In the genomic region with DNA sequence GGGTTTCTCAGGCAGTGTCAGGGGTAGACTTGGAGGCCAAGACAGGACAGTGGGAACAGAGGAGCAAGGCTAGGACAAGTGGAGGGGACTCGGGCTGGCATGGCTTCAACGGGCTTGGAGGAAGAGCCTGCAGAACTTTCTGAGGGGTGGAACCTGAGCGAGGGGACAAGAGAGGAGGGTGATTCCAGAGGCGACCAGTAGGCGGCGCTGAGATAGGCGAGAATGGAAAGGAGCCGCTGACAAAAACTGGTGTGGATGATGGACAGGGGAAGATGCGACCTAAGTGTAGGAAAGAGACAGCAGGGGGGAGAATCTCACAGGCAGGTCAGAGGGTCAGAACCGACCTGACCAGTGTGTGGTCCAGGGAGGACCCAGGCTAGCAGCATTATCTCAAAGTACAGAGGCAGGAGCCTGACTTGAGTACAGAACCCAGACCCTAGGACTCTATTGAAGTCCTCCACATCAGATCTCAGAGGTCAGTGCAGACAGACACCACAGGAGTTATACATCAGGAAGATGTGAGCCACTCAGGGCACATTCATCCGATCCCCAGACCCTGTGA, we compare ENCODE assay signal across 8 mouse cellular contexts. TPM values are rescaled to one million over a fixed set of nuclear protein-coding genes. Genes with fewer than 3 reads are reported as not detected.
A peak's percentile ranks its signal among the peaks of the same experiment; 100 is the strongest.
DNase-seq lines count a peak whose midpoint lies in the region; ATAC-seq and TF ChIP-seq lines count a peak whose summit lies in the region.
"Had no signal": no experiment of that assay in that cellular context is flagged by ENCODE, and none has a peak within 500 bp of the region (broad histone marks: within the 10 kb centered on the region; RNA-seq: fewer than 3 reads in every experiment).

No protein-coding gene starts in this region.

- peak; percentile 78 for ATAC-seq in megakaryocyte, adult 5-6 weeks (ENCODE audit: poor library complexity, severe bottlenecking)

- no peak overlapping the region for H3K9ac ChIP-seq in ES-E14 (ENCODE audit: insufficient read depth, low read depth, low read length, poor library complexity, severe bottlenecking)
- H3K9ac ChIP-seq: hindbrain, embryonic 15.5 days had no signal

- no peaks in the 10 kb centered on the region for H3K9me3 ChIP-seq in ES-E14 (ENCODE audit: control insufficient read depth, insufficient read depth, low read depth, low read length)
- H3K9me3 ChIP-seq: hindbrain, embryonic 15.5 days had no signal

- H3K4me3 ChIP-seq in ES-E14 (ENCODE audit: insufficient read depth in 1 of 2, low read depth in 1 of 2, low read length in 2 of 2, poor library complexity in 1 of 2, severe bottlenecking in 1 of 2), result no peak overlapping the region
- H3K4me3 ChIP-seq: hindbrain, embryonic 15.5 days had no signal

- H3K27ac ChIP-seq in ES-E14 (ENCODE audit: insufficient read depth, low read depth, low read length, poor library complexity, severe bottlenecking), result no peak overlapping the region
- H3K27ac ChIP-seq: hindbrain, embryonic 15.5 days had no signal

- no peaks in the 10 kb centered on the region for H3K36me3 ChIP-seq in ES-E14 (ENCODE audit: control insufficient read depth, insufficient read depth, low read length, poor library complexity, severe bottlenecking)
- H3K36me3 ChIP-seq: hindbrain, embryonic 15.5 days had no signal

- peak; percentile 49 for DNase-seq in CD4-positive helper T cell, adult 2 months (ENCODE audit: low read depth, low spot score)
- DNase-seq in ES-E14 (ENCODE audit: low read depth, low spot score), result peak; percentile 74
- peak; percentile 10 for DNase-seq in cerebellum, adult 9-11 months
- DNase-seq in gastrocnemius, postnatal 4 days (ENCODE audit: low spot score in 2 of 2), result peak; percentile 56 to 73
- DNase-seq in layer of hippocampus, postnatal 25 days (ENCODE audit: extremely low spot score in 1 of 2, low spot score in 1 of 2), result peak; percentile 83 to 91
- DNase-seq in spleen, postnatal 10 days (ENCODE audit: low spot score in 2 of 2), result peak; percentile 64 to 86

- no peaks in the 10 kb centered on the region for H3K4me1 ChIP-seq in ES-E14 (ENCODE audit: control insufficient read depth in 2 of 2, insufficient read depth in 2 of 2, low read length in 2 of 2, poor library complexity in 1 of 2)
- H3K4me1 ChIP-seq: hindbrain, embryonic 15.5 days had no signal

- in situ Hi-C loops in ES-E14 (cut with MboI; ENCODE audit: low sequenced_read_pairs in 2 of 2, unreplicated experiment in 2 of 2), result loop anchor here in 1 of 2 experiments (25.0 kb wide), 2 partner anchors 363 to 613 kb away; no protein-coding TSS in a partner anchor

TF ChIP-seq in ES-E14, 5 proteins besides CTCF, POLR2A, EP300 and RAD21:
- TF ChIP-seq CHD2 (IDR thresholded peaks at IDR 0.05; ENCODE audit: low read depth, low read length) (no peak), MAFK (IDR thresholded peaks at IDR 0.05; ENCODE audit: insufficient read depth, low read depth, low read length) (no peak), ZC3H11A (IDR thresholded peaks at IDR 0.05; ENCODE audit: borderline replicate concordance, low read depth, low read length) (no peak), HCFC1 (IDR thresholded peaks at IDR 0.05; ENCODE audit: borderline replicate concordance, insufficient read depth, low read length) (no peak), ZNF384 (IDR thresholded peaks at IDR 0.05; ENCODE audit: low read depth, low read length) (no peak)

RNA-seq across cellular contexts. Expression of a gene that starts 7.1 kb away (rescaled TPM):
- total RNA-seq in ES-E14 (2012; rRNA removed), result 1.3 and 1.9 TPM in 2 replicates
- under 1 TPM; 0.10 to 0.20 TPM for total RNA-seq in gastrocnemius, postnatal 4 days (2021)
- total RNA-seq in layer of hippocampus, postnatal 25 days (2021), result 10 to 100 TPM; 38.0 to 38.6 TPM
- 0.09 and 0.69 TPM in 2 replicates for total RNA-seq in megakaryocyte, adult 5-6 weeks (2015)
- 0.24 TPM in 1 of 2 replicates, not detected in the other for total RNA-seq in megakaryocyte, adult 5-6 weeks (2017)

RNA-seq across cellular contexts. Expression of a gene that starts 44.0 kb away (rescaled TPM):
- 10.7 and 12.1 TPM in 2 replicates for total RNA-seq in ES-E14 (2012; rRNA removed)
- total RNA-seq in gastrocnemius, postnatal 4 days (2021), result 1 to 10 TPM; 5.4 to 6.1 TPM
- total RNA-seq in layer of hippocampus, postnatal 25 days (2021), result 10 to 100 TPM; 17.1 to 17.7 TPM
- total RNA-seq in megakaryocyte, adult 5-6 weeks (2015), result 3.4 and 4.0 TPM in 2 replicates
- 1.7 and 2.1 TPM in 2 replicates for total RNA-seq in megakaryocyte, adult 5-6 weeks (2017)

RNA-seq across cellular contexts. Expression of a gene that starts 44.1 kb away (rescaled TPM):
- total RNA-seq in ES-E14 (2012; rRNA removed), result 40.1 and 47.3 TPM in 2 replicates
- total RNA-seq in gastrocnemius, postnatal 4 days (2021), result 10 to 100 TPM; 61.7 to 63.9 TPM
- total RNA-seq in layer of hippocampus, postnatal 25 days (2021), result 10 to 100 TPM; 68.7 to 71.0 TPM
- 59.5 and 81.8 TPM in 2 replicates for total RNA-seq in megakaryocyte, adult 5-6 weeks (2015)
- 28.1 and 67.3 TPM in 2 replicates for total RNA-seq in megakaryocyte, adult 5-6 weeks (2017)

RNA-seq across cellular contexts. Expression of a gene that starts 44.3 kb away (rescaled TPM):
- 37.3 and 41.7 TPM in 2 replicates for total RNA-seq in ES-E14 (2012; rRNA removed)
- total RNA-seq in gastrocnemius, postnatal 4 days (2021), result 10 to 100 TPM; 23.3 to 26.0 TPM
- total RNA-seq in layer of hippocampus, postnatal 25 days (2021), result 10 to 100 TPM; 26.9 to 32.7 TPM
- total RNA-seq in megakaryocyte, adult 5-6 weeks (2015), result 36.1 and 47.1 TPM in 2 replicates
- 33.2 and 44.6 TPM in 2 replicates for total RNA-seq in megakaryocyte, adult 5-6 weeks (2017)

Comparison
In these comparisons a context has a peak if more than half of its experiments do, and no peak if none do; other contexts are left out.
1. DNase-seq: peak in every context shown above with its lines; median percentile 87 in layer of hippocampus, postnatal 25 days; 75 in spleen, postnatal 10 days; 74 in ES-E14; 64 in gastrocnemius, postnatal 4 days; 49 in CD4-positive helper T cell, adult 2 months; 10 in cerebellum, adult 9-11 months.
2. RNA of a gene that starts 7.1 kb away (total RNA-seq): 38.0 to 38.6 TPM in layer of hippocampus, postnatal 25 days; 1.3 to 1.9 TPM in ES-E14, 0.09 to 0.69 TPM in megakaryocyte, adult 5-6 weeks and 0.10 to 0.20 TPM in gastrocnemius, postnatal 4 days; every median in the first group is over 10 times any median in the second.